Mouse (Mus musculus): ENCODE results near the gene Lrrk1.
A peak's percentile ranks its signal among the peaks of the same experiment; 100 is the strongest.

The Lrrk1 gene

DNA sequence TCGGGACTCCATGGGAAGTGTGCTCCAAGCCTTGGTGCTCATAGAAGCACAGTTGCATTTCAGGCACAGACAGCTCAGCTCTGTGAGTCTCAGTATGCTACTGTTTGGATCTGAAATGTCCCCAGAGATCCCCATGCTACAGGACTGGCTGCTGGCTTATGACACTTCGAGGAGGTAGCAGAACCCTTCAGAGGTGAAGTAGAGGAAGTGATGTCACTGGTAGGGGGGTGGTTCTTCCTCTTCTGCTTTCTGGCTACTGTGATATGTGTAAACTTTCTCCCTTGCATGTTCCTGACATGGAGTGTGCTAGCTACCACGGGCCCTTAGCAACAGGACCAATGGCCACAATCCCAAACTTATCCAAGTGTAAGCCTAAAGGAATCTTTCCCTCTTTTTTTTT is 162.3 kb downstream of the Lrrk1 start:
- DNase-seq (ENCODE audit: extremely low spot score): no peak

DNA sequence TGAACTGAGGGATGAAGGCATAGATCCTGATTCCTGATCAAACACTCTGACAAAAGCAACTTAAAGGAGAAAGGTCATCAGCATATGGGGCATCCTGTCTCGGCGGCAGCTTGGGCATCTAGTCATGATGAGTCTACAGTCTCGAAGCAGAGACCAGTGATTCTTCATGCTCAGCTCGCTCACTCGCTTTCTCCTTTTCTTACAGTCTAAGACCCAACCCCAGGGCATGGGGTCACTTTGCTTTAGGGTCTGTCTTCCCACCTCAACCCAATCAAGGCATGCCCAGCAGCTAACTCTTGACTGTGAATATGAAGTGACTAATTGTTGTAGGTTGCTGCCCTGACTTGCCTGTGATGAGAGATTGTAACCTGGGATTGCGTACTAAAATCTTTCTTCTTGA is 163.6 kb downstream of the Lrrk1 start:
- DNase-seq (ENCODE audit: extremely low spot score): no peak

DNA sequence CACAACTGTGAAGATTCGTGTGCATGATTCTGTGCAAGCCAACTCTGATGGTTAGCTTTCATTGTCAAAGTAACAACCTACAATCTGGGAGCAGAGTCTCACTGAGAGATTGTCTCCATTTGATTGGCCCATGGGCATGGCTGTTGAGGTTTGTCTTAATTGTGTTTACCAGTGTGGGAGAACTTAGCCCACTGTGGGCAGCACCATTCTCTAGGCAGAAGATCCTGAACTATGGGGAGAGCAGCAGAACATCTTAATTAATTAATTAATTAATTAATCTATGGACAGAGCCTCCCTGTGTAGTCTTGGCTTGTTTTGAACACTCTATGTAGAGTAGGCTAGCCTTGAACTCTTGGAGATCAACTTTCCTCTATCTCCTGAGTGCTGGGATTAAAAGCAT is 164.4 kb downstream of the Lrrk1 start:
- no peak for DNase-seq (ENCODE audit: extremely low spot score)

DNA sequence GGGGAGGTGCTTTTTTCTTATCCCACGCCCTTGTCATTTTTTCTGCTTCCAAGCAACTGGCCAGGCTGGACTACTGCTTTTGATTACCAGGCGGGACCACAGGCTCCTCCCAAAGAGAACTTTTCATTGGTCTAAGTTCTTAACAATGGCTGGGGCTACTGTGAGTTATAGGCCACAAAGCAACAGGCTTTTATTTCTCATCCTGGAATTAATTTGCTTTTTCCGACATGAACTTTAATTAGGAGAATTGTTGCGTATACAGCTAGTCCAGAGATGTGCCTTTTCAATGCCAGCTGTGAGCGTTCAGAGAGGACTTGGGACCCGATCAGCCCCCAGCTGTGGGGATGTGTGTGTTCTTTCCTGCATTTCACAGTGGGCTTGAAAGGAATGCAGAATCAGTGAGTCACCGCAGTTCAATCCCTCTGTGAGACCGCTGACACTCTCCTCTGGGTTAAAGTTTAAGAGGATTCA is 165.5 kb downstream of the Lrrk1 start:
- DNase-seq (ENCODE audit: extremely low spot score): no peak

DNA sequence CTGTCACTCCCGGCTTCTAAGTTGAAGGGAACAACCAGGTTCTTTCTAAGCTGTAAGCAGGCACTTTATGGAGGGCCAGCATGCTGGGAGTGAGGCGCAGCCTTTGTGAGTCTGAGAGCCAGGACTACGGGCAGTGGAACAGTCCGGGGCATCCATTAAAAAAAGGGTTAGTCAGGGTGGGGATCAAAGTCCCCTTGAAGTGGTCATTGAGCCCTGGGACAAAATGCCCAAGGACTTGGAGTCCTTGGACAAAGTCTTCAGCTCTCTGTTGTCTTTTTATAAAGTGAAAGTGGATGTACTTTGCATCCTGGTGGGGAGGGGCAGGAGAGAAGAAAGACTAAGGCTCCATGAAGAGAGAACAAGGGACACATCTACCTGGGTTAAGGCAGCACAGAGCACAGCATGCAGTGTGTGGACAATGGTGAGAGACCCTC is 168.3 kb downstream of the Lrrk1 start:
- no peak for DNase-seq (ENCODE audit: extremely low spot score)

DNA sequence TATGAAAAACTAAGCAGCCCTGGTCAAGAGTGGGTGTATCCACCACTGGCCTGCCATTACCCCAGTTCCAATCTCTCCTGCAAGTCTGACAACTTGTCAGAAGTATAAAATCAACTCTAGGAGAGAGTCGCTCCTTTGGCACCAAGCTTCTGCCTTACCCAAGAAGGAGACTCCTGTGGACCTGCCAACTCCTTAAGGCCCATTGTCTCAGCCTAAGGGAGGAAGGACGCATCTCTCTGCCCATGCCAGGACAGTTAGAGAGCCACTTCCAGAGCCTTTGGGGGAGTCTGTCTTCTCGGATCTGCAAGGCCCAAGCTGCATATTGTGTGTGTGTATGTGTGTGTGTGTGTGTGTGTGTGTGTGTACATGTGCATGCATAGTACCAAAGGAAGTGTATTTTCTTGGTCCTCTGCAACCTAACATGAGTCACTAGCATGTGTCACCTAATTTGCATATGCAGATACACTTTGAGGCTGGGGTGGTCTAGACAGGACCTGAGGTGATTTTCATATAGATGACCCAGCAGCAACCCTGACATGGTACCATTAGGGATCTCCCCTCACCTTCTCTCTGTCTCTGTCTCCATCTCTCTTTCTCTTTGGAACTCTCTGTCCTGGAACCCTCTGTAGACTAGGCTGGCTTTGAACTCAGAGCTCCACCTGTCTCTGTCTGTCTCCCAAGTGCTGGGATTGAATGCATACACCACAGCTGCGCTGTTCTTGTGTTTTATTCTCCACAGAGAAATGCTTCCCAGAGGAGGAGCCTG is 168.9 kb downstream of the Lrrk1 start:
- no peak for DNase-seq (ENCODE audit: extremely low spot score)

DNA sequence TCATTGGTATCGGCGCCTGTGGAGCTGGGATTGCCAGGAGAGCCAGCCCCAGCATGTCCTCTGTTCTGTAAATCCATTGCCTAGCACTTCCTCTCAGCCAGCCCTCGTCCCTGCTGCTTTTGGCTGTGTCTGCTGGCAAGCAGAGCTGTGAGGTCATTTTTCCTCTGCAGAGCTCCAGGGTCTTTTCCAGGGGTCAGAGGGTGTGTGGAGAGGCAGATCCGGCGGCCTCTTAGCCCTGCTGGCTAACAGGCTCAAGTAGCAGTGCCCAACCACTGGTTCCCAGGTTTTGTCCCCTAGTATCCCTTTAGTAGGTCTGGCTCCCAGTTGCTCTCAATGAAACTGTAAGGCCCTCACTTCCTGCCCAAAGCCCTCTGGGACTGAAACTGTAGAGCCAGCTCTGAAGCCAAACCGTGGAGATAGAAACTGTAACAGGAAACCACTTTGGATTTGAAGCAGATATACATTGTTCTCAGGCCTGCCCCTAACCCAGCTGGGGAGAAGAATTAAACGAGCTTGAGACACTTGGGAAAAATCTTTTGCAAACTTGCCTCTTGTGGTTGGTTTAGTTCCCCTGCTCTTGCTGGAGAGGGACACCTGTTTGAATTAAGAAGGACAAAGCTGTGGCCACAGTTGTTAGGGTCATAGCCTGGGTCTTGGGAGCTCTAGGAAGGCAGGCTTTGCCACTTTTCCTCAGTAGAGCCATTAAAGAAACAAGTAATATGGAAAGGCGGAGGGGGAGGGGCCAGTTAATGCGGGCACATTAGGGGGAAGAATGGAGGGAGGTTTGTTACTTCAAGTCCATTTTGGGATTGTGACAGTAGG is 169.7 kb downstream of the Lrrk1 start:
- peak; percentile 61 for DNase-seq (ENCODE audit: extremely low spot score)

DNA sequence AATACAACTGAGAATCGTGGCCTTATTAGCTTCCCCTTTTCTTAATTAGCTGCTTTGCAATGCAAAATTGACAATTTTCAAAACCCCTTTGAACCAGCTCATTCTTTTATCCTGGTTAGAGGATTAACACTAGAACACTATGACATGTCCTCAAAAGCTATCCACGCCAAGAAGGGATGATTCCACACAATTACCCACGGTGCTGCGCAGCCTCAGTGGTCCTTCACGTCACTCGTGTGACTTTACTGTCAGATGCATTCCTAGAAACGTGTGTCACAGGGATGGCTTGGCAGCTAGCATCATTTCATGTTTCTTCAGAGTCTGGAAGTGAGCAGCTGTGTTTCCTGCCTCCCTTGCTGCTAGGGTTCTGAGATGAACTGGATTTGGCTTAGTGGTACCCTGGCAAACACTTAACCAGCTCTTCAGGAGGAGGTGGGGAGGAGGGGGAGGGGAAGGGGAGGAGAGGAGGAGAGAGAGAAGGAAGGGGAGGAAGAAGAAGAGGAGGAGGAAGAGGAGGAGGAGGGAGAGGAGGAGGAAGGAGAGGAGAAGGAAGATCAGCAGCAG is 170.5 kb downstream of the Lrrk1 start:
- no peak for DNase-seq (ENCODE audit: extremely low spot score)

DNA sequence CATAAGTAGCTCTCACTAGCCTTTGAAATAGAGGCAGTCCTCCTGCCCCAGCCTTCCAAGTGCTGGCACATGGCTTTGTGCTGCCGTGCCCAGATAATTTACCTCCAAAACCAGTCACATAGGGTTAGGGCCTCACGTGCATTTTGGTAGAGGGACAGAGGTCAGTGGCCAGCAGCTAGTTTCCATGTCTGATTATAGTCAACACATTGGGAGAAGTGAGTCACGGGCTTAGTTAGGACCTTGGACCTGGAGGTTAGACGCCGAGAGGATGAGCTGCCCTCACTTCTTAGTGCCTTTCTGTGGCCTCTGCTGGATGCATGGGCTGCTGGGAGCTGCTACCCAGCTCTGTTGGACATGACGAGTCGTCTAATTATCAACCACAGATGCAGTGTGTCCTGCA is 171.1 kb downstream of the Lrrk1 start:
- DNase-seq (ENCODE audit: extremely low spot score): no peak

DNA sequence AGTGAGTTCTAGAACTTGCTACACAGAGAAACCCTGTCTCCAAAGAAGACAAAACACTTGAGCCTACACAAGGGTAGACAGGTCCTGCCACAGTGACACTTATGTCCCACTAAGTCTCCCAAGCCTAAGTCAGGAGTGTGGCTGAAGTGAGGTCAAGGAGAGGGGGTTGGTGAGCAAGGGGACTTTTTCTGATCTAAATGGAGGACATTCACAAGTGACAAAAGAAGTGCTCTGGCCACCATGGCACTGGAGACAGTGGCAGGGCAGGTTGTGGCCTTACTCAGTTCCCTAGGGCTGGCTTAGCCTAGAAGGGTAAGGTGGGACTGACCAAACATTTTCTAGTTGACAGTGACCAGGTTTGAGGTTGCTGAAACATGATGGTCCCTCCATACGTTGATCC is 172.2 kb downstream of the Lrrk1 start:
- no peak for DNase-seq (ENCODE audit: extremely low spot score)

DNA sequence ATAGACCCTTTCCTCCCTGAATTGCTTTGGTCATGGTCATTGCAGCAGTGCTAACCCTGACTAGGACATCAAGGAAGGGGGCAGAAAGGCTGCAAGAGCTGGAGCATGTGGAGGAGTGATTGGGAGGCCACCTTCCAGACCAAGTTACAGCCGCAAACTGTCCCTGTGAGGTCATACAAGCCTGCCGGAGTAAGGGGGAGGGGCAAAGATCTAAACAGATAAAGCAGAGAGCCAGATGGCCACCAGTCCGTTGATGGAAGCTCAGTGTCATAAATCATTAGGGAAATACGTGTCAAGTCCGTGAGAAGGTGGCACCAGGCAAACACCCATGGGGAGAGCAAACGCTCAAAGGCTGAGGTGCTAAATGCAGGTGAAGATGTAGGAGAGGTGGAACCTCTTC is 173.7 kb downstream of the Lrrk1 start:
- no peak for DNase-seq (ENCODE audit: extremely low spot score)

DNA sequence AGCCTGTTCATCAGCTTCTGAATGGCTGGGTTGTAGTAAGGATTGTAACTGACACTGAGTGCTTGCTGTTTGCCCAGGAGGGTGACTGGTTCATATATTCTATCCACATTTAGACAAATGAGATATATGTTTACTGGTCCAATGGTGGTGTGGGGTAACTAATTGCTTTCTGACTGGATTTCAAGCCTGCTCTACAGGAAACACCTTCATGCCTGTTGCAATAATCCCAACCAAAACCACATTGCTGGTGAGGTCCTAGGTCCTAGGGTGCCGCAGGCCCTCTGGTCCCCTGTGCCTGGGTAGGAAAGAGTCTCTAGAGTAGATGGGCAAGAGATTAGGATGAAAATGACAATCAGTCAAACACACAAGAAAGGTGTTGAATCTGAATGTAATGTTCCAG is 175.3 kb downstream of the Lrrk1 start:
- no peak for DNase-seq (ENCODE audit: extremely low spot score)

DNA sequence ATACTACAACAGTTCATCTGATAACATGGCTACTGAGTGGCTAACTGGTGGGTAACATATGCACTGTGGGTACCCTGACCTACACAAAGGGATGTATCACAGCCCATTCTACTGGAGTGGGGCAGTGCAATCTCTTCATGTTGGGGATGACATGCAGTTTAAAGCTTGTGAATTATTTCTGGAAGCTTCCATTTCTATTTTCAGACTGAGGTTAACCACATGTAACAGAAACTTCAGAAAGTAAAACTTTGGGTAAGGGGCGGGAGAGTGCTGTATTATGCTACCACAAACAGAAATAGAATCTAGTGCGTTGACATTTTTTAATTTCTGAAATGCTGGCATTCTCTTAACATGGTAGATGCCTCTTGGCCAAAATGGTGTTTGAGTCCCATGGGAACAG is 178.2 kb downstream of the Lrrk1 start:
- no peak for DNase-seq (ENCODE audit: extremely low spot score)

DNA sequence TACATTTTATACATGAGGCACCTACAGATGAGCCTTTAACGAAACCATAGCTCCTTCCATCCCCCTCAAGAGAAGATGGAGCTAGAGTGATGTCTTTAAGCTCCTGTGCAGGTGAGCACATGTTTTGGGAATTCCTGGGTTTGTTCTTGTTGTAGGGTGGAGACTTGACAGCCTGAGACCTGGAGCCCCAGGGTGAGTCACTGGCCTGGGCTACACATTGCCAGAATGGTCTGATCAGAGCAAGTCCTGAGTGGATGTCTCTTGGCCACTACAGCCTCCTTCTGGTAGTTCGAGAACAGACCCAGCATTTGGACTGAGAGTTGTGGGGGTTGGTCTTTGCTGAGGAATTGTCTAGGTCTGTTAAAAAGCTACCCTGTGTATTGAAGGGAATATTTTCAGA is 186.5 kb downstream of the Lrrk1 start:
- no peak for DNase-seq (ENCODE audit: extremely low spot score)

DNA sequence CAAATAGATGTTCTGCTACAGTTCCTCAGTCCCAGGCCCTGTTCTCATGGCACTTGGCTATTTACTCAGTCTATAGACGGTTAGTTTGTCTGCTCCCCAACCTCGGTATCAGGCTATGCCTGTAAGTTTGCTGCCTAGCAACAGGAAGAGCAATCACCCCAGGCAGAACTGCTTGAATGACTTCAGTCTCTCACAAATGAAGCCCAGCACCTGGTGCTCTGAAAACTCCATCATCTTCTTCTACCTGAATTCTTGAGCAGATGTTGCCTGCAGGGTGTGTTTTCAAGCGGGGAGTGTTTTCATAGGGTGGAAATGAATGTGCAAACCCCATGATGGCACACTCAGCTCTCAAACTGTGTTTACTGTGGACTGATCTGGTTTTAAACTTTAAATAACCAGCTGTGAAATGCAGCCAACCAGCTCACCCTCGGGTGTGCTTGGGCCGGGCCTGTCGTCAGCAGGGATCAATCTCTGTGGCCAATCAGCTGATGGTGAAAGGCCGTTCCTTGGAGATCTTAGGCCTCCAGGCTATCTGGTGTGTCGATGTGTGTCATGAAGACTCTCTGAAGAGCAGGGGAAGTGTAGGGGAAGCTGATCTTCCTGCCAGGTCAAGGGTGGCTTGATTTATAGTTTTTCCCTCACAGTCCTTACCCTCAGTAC is 187.2 kb downstream of the Lrrk1 start:
- no peak for DNase-seq (ENCODE audit: extremely low spot score)

DNA sequence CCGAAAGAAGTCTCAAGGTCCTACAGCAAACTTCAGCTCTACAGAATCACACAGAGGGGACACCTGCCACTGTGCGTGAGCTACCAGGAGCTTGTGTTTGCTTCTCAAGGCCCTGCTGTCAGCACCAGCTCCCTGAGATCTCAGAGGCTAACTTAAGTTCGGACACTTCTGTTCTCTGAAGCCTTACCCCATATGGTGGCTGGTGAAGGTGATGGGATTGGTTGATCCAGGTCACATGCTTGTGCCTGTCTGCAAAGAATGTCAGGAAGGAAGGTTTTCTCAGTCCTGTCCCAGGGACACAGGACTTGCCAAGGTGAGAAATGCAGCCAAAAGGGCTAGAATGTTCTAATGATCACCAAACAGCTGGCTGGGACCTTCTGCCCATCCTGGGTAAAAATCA is 187.8 kb downstream of the Lrrk1 start:
- no peak for DNase-seq (ENCODE audit: extremely low spot score)

DNA sequence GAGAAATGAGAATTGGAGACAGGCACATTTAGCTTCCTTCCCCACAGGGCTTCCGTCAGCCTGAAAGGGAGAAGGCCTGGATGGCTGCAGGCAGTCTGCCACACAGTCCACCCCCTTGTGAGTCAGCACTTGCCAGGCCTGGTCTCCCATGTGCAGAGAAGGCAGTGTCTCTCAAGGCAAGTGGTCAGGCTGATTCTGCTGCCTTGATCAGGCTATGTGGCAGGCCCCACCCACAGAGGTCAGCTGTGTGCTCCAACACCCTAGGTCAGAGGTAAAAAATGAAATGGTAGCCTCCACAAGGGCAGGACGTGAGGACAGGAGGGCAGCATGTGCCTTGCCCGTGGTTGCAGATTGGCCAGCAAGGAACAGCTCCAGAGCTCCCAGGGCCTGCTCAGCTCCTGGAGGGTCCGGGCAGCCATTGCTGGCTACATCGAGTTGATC is 188.7 kb downstream of the Lrrk1 start:
- no peak for DNase-seq (ENCODE audit: extremely low spot score)

DNA sequence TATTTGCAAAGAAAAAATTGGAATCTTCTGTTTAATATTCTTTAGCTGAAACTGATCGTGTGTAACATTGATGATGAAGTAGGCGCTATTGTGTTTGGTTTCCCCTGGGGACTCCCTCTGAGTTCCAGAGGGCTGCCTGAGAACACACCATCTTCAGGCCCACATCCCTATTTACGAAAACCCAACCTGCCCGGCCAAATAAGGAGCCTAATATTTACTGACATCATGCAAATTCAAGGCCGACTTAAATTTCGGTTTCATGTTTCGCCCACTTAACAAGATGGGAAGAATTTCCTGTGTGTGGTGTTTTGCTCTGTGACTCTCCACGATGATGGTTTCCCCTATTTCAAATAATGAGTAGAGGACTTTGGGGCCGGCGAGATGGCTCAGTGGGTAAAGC is 189.7 kb downstream of the Lrrk1 start:
- DNase-seq (ENCODE audit: extremely low spot score): no peak

DNA sequence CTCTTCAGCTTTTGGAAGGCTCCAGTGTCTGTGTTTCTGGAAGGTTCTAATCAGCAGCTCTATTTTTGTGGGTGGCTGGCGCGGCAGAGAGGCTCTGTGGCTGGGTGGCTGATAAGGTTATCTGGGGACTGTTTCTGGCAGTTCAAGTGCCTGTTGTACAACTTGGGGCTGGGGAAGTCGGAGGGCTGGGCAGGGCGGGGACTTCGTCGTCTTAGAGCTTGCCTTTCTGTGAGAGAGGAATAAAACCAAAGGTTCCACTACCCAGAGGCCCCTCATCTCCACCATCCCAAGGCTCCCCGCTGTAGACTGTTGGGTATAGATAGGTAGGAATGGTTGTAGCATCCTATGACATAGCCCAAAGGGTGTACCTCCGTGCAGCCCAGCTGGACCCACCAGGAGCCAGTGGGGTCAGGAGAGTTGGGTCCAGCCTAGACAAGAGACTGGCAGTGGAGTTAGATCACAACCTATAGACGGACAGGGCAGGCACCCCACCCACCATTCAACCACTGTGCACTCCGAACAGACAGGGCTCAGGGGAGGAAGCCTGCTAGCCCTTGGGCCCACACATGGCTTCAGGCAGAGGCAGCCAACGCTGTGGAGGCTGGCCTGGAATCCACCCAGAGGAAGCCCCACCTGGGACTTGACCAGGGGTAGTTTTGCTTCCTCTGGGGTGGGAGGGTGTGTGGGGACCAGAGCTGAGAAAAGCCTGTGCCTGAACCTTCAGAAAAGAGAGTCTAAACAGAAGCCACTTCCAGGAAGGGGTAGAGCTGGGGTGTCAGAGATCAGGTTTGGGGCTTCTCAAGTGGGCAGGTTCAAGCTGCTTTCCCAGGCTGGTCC is 191.3 kb downstream of the Lrrk1 start:
- no peak for DNase-seq (ENCODE audit: extremely low spot score)

DNA sequence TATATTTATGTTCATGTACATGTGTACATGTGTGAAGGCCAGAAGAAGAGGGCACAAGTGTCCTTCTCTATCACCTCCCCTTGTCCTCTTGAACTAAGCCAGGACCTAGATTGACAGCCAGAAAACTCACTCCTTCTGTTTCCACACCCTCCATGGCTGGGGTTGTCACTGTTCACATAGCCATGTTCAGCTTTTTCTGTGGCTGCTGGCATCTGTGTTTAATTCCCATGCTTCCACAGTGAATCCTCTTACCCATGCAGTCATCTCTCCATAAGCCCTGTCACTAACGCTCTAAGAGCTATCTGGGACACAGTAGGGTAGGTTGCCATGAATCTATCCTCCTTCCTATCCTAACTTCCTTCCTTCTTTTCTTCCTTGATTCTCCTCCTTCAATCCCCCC is 192.3 kb downstream of the Lrrk1 start:
- DNase-seq (ENCODE audit: extremely low spot score): no peak

DNA sequence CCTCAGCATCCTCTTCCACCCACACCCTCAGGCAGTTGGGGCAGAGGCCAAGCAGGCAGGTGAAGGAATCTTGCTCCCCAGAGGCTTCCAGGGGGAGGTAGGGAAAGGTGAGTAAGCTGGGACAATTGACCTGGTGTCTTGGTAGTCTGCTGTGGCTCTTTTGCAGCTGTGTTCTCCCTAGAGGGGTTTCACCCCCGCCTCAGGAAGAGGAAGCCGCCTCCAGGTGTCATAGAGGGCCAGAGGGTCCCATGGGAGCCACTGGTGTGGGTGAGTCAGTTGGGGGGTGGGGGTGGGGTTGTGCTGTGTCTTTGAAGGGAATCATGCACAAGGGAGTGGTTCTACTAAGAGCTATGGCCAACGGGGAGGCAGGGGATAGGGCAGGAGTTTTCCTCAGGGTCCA is 193.6 kb downstream of the Lrrk1 start:
- DNase-seq (ENCODE audit: extremely low spot score): no peak

Measured in embryo, embryonic 9.5 days (tissue).